Mouse (Mus musculus): ENCODE measurements around the gene Racgap1. TPM values are rescaled to one million over a fixed set of nuclear protein-coding genes. Genes with fewer than 3 reads are reported as not detected.

Gene Racgap1
- polyA plus RNA-seq, 1 experiment from 2014 or later: 118 TPM

DNA sequence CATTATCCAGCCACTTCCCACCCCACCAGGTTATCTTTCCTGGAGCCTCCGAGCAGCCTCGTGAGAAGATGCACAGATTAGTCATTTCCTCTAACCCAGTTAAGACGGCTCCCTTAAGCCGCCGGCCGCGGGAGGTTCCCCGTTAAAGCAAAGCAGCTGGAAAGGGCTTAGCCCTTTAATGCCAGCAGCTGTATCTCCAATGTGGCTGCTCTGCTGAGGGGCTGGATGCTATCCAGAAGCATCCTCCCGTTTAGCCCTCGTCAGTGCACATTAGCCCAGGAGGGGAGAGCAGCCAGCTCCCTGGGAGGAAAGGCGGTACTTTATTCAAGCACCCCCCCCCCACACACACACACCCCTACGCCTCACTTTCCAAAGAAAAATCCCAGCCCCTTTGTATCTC, 36.7 kb downstream of the Racgap1 start:
- Histone ChIP-seq H3K27me3 (peaks cover 16% of the 10 kb centered on the region), H3K4me1 (peaks cover 32% of the 10 kb centered on the region), H3K9ac (no peak overlapping the region), H3K9me3 (replicated peaks) (no peaks in the 10 kb centered on the region), H3K4me2 (replicated peaks) (peak overlapping the region; percentile 34), H3K36me3 (no peaks in the 10 kb centered on the region), H3K4me3 (replicated peaks) (no peak overlapping the region), H3K27ac (replicated peaks) (peak overlapping the region; percentile 65)
- 5% methylated on average over 12 of the region's 12 CpGs for WGBS
- peak; percentile 67; the same call in 1 of the 2 replicates for ATAC-seq (ENCODE audit: insufficient number of reproducible peaks, low FRiP score, low TSS enrichment, low read depth)

DNA sequence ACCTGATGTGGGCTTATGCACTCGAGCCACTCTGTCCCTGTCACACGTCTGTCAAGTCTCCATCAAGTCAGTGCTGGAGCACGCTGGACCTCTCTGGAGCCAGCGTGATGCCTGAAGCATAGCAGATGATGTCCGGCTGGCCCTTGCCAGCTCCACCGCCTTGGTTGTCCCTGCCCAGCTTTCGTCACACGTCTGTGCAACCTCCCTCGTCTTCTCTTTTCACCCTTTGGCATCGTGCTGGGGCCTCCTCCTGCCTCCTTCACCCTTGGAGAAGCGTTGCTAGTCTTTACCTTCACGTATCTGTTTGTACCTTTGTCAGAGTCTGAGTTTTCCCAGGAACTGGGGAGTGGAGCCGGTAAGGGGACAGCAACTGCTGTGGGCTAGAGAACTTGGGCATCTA, 37.2 kb downstream of the Racgap1 start:
- Histone ChIP-seq H3K4me1 (peaks cover 32% of the 10 kb centered on the region), H3K9ac (no peak overlapping the region), H3K4me2 (replicated peaks) (peak overlapping the region; percentile 34; the same call in 1 of the 2 replicates), H3K36me3 (no peaks in the 10 kb centered on the region), H3K27ac (replicated peaks) (0 out of 2 replicates have a peak overlapping the region, but pooled peaks have one; percentile 65), H3K27me3 (peaks cover 16% of the 10 kb centered on the region), H3K4me3 (replicated peaks) (no peak overlapping the region), H3K9me3 (replicated peaks) (no peaks in the 10 kb centered on the region)
- no peak for ATAC-seq (ENCODE audit: insufficient number of reproducible peaks, low FRiP score, low TSS enrichment, low read depth)
- WGBS: 65% methylated on average over 13 of the region's 13 CpGs

DNA sequence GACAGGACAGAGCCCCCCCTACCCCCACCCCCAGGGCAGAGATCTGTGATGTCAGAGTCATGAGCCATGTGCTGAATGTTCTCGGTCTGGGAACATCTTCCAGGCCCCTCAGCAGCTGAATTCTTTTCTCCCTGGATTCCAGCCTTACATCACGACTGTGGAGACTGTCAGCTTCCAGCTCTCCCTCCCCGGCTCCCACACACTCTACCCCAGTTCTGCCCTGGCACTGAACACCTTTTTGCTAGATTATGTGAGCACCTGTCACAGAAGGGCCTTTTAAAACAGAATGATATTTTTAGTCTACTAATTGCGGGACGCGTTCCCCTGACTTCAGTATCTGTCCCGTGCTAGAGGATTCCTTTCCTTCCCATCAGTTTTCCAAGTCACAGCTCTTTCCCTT, 39.9 kb downstream of the Racgap1 start:
- Histone ChIP-seq H3K4me1 (peaks cover 52% of the 10 kb centered on the region), H3K4me3 (replicated peaks) (no peak overlapping the region), H3K27me3 (peaks cover 19% of the 10 kb centered on the region), H3K36me3 (no peaks in the 10 kb centered on the region), H3K9ac (no peak overlapping the region), H3K9me3 (replicated peaks) (no peaks in the 10 kb centered on the region), H3K4me2 (replicated peaks) (no peak overlapping the region), H3K27ac (replicated peaks) (no peak overlapping the region)
- ATAC-seq (ENCODE audit: insufficient number of reproducible peaks, low FRiP score, low TSS enrichment, low read depth): no peak
- 52% methylated on average over 7 of the region's 7 CpGs for WGBS

DNA sequence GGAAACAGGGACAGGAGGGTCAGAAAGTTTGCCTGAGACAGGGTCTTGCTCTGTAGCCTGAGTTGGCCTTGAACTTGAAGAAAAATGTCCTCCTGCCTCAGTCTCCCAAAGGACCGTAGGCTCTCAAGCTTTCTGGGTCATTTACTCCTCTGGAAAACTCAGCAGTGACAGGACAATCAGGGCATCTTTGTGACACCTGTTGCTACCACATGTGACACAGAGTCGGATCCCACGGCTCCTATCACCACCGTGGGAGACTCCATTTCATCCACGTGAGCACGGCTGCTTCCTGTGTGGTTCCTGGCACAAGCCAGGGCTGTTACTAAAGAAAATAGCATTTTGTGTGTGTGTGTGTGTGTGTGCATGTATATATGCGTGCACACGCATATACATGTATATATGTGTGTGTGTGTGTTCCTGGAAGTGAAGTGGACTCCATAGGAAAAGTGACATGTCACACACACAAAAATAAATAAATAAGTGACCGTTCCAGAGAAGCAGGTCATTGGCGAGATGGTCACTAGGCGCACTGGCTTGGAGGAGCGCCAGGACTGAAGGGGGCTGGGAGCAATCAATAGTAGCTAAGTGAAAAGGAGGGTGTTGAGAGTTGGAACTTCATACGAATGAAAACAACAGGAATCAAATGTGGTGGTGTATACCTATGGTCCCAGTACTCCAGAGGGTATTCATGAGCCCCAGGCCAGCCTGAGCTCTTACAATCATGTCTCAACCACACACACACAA, 42.9 kb downstream of the Racgap1 start:
- Histone ChIP-seq H3K4me2 (replicated peaks) (no peak overlapping the region), H3K9me3 (replicated peaks) (no peaks in the 10 kb centered on the region), H3K27me3 (peaks cover 23% of the 10 kb centered on the region), H3K4me1 (peaks cover 33% of the 10 kb centered on the region), H3K4me3 (replicated peaks) (no peak overlapping the region), H3K27ac (replicated peaks) (no peak overlapping the region), H3K9ac (no peak overlapping the region), H3K36me3 (no peaks in the 10 kb centered on the region)
- ATAC-seq (ENCODE audit: insufficient number of reproducible peaks, low FRiP score, low TSS enrichment, low read depth): no peak
- WGBS: 62% methylated on average over 13 of the region's 13 CpGs

DNA sequence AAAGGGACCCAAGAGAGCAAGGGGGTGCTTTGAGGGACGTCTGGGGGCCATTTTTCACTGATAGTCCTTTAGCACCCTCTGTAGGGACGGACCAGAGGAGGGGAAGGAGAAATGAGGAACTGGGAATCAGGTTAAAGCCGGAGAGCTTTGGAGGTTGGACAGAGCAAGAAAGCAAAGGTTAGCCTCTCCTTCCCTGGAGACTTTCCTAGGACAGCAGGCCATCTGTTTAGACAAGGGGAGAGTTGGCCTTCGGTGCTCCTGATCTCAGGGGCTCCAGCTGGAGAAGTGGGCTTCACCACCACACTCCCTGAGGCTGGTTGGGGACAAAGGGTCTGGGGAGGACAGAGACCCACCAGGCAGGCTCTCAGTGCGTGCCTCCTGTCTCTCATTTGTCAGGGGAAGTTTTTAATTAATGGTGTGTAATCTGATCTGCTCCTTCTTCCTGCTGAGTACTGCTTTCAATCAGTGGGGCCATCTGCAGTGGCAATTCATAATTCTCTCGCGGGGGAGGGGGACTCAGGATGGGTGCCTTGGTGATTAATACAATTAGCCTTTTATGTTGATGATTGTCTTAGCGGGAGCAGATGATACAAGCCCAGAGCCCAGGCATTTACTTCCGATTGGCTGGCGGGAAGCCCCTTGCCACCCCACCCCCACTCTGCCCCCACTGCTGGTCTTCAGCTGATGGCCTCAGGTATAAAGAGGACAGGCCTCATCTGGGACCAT, 43.9 kb downstream of the Racgap1 start:
- no peak for ATAC-seq (ENCODE audit: insufficient number of reproducible peaks, low FRiP score, low TSS enrichment, low read depth)
- Histone ChIP-seq H3K4me1 (peaks cover 33% of the 10 kb centered on the region), H3K9me3 (replicated peaks) (no peaks in the 10 kb centered on the region), H3K36me3 (no peaks in the 10 kb centered on the region), H3K9ac (no peak overlapping the region), H3K4me3 (replicated peaks) (no peak overlapping the region), H3K4me2 (replicated peaks) (no peak overlapping the region), H3K27ac (replicated peaks) (no peak overlapping the region), H3K27me3 (peaks cover 32% of the 10 kb centered on the region)
- 9% methylated on average over 10 of the region's 10 CpGs for WGBS

DNA sequence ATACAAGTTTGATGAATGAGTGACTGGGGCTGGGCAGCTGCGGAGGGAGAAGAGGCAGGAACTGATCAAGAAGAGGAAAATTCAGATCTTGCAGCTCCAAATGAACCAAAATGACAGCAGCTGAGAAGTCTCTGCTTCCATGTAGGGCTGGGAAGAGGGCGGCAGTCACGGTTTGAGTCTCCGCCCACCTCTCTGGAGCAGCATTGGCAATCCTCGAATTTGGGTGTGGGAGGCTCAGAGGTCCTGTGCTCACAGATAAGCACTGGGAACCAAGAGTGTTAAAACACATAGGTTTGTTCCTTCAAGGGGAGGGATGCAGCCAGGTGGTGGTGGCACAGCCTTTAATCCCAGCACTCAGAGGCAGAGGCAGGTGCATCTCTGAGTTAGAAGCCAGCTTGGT, 44.9 kb downstream of the Racgap1 start:
- no peak overlapping the region for H3K4me3 ChIP-seq (replicated peaks)
- no peaks in the 10 kb centered on the region for H3K36me3 ChIP-seq
- peaks cover 34% of the 10 kb centered on the region for H3K4me1 ChIP-seq
- H3K27me3 ChIP-seq: peaks cover 39% of the 10 kb centered on the region
- 19% methylated on average over 5 of the region's 5 CpGs for WGBS
- no peak overlapping the region for H3K27ac ChIP-seq (replicated peaks)
- H3K4me2 ChIP-seq (replicated peaks): no peak overlapping the region
- H3K9me3 ChIP-seq (replicated peaks): no peaks in the 10 kb centered on the region
- no peak overlapping the region for H3K9ac ChIP-seq
- no peak for ATAC-seq (ENCODE audit: insufficient number of reproducible peaks, low FRiP score, low TSS enrichment, low read depth)

DNA sequence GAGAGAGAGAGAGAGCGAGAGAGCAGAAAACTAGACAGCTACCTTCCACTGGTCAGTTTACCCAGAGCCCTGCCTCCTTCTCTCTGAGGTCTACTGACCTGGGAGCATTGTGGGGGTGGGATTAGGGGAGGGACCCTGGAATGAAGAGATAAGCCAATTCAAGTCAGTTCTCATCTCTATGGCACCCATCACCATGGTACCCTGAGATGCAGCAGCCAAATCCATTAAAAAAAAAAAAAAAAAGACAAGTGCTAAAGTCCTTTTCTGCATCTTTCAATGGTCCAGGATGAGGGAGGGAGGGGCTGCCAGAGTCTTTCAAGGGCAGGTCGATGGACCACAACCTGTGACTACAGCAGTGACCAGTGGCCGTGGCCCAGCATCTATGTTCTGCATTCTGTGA, 45.9 kb downstream of the Racgap1 start:
- Histone ChIP-seq H3K27ac (replicated peaks) (no peak overlapping the region), H3K4me3 (replicated peaks) (no peak overlapping the region), H3K36me3 (no peaks in the 10 kb centered on the region), H3K27me3 (peaks cover 43% of the 10 kb centered on the region), H3K9me3 (replicated peaks) (no peaks in the 10 kb centered on the region), H3K9ac (no peak overlapping the region), H3K4me2 (replicated peaks) (no peak overlapping the region), H3K4me1 (peaks cover 26% of the 10 kb centered on the region)
- 76% methylated on average over 3 of the region's 3 CpGs for WGBS
- no peak for ATAC-seq (ENCODE audit: insufficient number of reproducible peaks, low FRiP score, low TSS enrichment, low read depth)

DNA sequence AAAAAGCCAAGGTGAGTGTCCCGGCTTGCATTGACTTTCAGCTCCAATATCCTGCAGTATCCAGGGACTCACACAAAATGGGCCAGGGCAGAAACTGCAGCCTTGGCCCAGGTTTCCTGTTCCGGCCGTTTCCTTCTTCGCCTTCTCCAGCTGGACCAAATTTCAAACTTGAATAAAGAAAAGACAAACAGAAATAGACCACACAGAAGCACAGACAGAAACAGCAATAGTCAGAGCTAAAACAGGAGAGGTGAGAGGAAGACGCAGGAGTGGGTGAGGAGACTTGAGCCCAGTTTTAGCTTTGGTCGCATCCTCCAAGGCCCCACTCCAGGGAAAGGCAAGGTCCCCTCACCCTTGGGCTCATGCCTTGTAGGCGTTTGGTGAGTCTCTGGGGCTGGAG, 48.2 kb downstream of the Racgap1 start:
- WGBS: 62% methylated on average over 7 of the region's 7 CpGs
- Histone ChIP-seq H3K9me3 (replicated peaks) (no peaks in the 10 kb centered on the region), H3K9ac (no peak overlapping the region), H3K4me1 (peaks cover 22% of the 10 kb centered on the region), H3K4me3 (replicated peaks) (no peak overlapping the region), H3K27ac (replicated peaks) (no peak overlapping the region), H3K36me3 (no peaks in the 10 kb centered on the region), H3K4me2 (replicated peaks) (no peak overlapping the region), H3K27me3 (peaks cover 58% of the 10 kb centered on the region)
- ATAC-seq (ENCODE audit: insufficient number of reproducible peaks, low FRiP score, low TSS enrichment, low read depth): no peak

DNA sequence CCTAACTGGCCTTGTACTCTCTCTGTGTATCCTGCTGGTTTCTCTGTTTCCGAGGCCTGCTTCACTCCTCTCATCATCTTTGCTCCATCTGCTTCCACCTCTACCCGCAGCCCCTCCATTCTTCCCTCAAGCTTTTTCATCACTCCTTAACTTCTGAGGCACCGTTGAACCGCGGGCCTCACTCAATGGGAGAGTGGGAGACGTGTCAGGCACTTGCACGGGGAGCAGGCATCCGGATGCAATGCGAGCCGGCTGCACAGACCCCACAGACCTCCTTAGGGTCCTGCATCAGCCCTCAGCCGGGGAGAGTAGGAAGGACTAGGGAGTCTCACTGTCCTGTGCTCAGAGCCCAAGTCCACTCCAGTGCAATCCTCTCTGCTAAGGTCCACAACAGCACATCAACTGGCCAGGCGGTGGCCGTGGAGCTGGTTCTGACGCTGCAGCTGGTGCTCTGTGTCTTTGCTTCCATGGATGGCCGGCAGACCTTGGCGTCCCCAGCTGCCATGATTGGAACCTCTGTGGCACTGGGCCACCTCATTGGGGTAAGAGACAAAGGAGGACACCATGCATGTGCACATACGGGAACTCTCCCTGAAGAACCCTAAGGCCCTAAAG, 49.1 kb downstream of the Racgap1 start:
- Histone ChIP-seq H3K4me3 (replicated peaks) (no peak overlapping the region), H3K27ac (replicated peaks) (no peak overlapping the region), H3K9ac (no peak overlapping the region), H3K4me2 (replicated peaks) (no peak overlapping the region), H3K36me3 (no peaks in the 10 kb centered on the region), H3K4me1 (peaks cover 13% of the 10 kb centered on the region), H3K9me3 (replicated peaks) (no peaks in the 10 kb centered on the region), H3K27me3 (peaks cover 66% of the 10 kb centered on the region)
- WGBS: 61% methylated on average over 17 of the region's 17 CpGs
- no peak for ATAC-seq (ENCODE audit: insufficient number of reproducible peaks, low FRiP score, low TSS enrichment, low read depth)

DNA sequence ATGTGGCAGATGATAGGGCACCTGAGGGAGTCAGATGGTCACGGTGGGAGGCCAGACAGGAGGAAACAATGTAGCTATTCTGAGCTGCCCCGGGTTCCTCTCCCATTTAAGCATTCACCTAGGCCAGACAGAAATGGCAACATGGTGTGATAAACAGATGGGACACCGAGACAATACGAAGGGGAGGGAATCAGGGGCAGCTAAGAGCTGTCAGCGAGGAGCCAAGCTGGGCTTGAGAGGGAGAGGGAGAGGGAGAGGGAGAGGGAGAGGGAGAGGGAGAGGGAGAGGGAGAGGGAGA, 49.7 kb downstream of the Racgap1 start:
- Histone ChIP-seq H3K4me1 (peaks cover 8% of the 10 kb centered on the region), H3K27ac (replicated peaks) (no peak overlapping the region), H3K36me3 (no peaks in the 10 kb centered on the region), H3K27me3 (peaks cover 69% of the 10 kb centered on the region), H3K9me3 (replicated peaks) (no peaks in the 10 kb centered on the region), H3K9ac (no peak overlapping the region), H3K4me2 (replicated peaks) (no peak overlapping the region), H3K4me3 (replicated peaks) (no peak overlapping the region)
- WGBS: 45% methylated on average over 5 of the region's 5 CpGs
- no peak for ATAC-seq (ENCODE audit: insufficient number of reproducible peaks, low FRiP score, low TSS enrichment, low read depth)

DNA sequence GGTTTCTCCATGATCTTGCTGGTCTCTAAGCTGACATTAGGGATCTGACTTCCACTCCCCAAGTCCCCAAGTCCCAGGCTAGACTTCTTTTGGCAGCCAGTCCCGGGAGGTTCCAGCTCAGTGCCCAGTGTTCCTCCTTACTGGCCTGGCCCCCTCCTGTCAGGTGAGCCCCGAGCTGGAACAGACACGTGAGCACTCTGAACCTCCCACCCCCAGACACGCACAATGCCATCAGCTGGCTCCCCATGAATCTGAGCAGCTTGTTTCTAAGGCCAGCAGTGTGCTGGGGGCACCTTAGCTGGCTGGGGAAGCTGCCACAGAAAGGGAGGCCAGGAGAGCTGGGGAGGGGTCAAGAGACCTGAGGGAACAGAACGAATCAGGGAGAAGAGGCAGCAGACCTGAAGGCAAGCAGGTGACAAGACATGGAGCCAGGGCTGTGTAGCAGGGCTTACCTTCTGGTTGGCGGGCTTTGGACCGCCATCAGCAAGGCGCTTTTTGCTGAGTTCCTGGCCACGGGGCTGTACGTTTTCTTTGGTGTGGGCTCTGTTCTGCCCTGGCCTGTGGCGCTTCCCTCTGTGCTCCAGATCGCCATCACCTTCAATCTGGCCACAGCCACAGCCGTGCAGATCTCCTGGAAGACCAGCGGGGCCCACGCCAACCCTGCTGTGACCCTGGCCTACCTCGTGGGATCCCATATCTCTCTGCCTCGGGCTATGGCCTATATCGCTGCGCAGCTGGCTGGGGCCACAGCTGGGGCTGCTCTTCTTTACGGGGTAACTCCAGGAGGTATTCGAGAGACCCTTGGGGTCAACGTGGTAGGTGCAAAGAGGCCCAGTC, 50.3 kb downstream of the Racgap1 start, which contains the start of gene Aqp6:
Aqp6 (plus strand) TSS at position 415 of the 837 bp plus-strand sequence.
- Histone ChIP-seq H3K27ac (replicated peaks) (no peak within 1 kb of the TSS), H3K9ac (no peak within 1 kb of the TSS), H3K27me3 (peaks cover 63% of the 10 kb centered on the region), H3K4me3 (replicated peaks) (no peak within 1 kb of the TSS), H3K9me3 (replicated peaks) (no peaks in the 10 kb centered on the region), H3K36me3 (no peaks in the 10 kb centered on the region), H3K4me2 (replicated peaks) (no peak within 1 kb of the TSS), H3K4me1 (peaks cover 5% of the 10 kb centered on the region)
- no peak for ATAC-seq (ENCODE audit: insufficient number of reproducible peaks, low FRiP score, low TSS enrichment, low read depth)
- 63% methylated on average over 22 of the region's 22 CpGs for WGBS

All from embryonic facial prominence, embryonic 15.5 days (tissue).